In genomic region chr2:31305684-31306083, GRCm38 (mm10) we compare ENCODE assay signal across 9 mouse cellular contexts. TPM values are rescaled to one million over a fixed set of nuclear protein-coding genes. Genes with fewer than 3 reads are reported as not detected.
DNase-seq lines count a peak whose midpoint lies in the region; ATAC-seq and TF ChIP-seq lines count a peak whose summit lies in the region.
"Had no signal": no experiment of that assay in that cellular context is flagged by ENCODE, and none has a peak within 500 bp of the region (broad histone marks: within the 10 kb centered on the region; RNA-seq: fewer than 3 reads in every experiment).

No protein-coding gene starts in this region.

- peak; percentile 62; the same call in 1 of the 2 replicates for TF ChIP-seq CTCF in testis, adult 2 months (IDR thresholded peaks at IDR 0.05; ENCODE audit: control insufficient read depth, insufficient read depth, insufficient replicate concordance, low read depth, low read length)

- no peak overlapping the region for H3K9ac ChIP-seq in lung, embryonic 16.5 days (ENCODE audit: low read length)
- H3K9ac ChIP-seq: heart, embryonic 15.5 days had no signal

- no peaks in the 10 kb centered on the region for H3K4me1 ChIP-seq in heart, embryonic 10.5 days
- H3K4me1 ChIP-seq in testis, adult 2 months (ENCODE audit: control insufficient read depth, insufficient read depth, low read length): peaks cover 14% of the 10 kb centered on the region
- H3K4me1 ChIP-seq in embryonic facial prominence, embryonic 10.5 days: peaks cover 9% of the 10 kb centered on the region; the same call in 1 of the 2 replicates
- H3K4me1 ChIP-seq in lung, embryonic 16.5 days (replicated peaks; ENCODE audit: control insufficient read depth, insufficient read depth, low read length): no peaks in the 10 kb centered on the region
- H3K4me1 ChIP-seq: heart, embryonic 15.5 days had no signal

- no peak overlapping the region for H3K4me2 ChIP-seq in lung, embryonic 16.5 days (ENCODE audit: low read depth, low read length)
- H3K4me2 ChIP-seq: heart, embryonic 15.5 days had no signal

- H3K9me3 ChIP-seq in heart, embryonic 10.5 days: no peaks in the 10 kb centered on the region
- no peaks in the 10 kb centered on the region; the same call in 1 of the 2 replicates for H3K9me3 ChIP-seq in embryonic facial prominence, embryonic 10.5 days
- H3K9me3 ChIP-seq in lung, embryonic 16.5 days (ENCODE audit: control insufficient read depth, low read length): no peaks in the 10 kb centered on the region
- H3K9me3 ChIP-seq: heart, embryonic 15.5 days had no signal

- no peak for TF ChIP-seq POLR2A in testis, adult 2 months (IDR thresholded peaks at IDR 0.05; ENCODE audit: control insufficient read depth, low read depth, low read length)

- peaks cover 23% of the 10 kb centered on the region for H3K27me3 ChIP-seq in heart, embryonic 10.5 days (ENCODE audit: insufficient read depth, poor library complexity, severe bottlenecking)
- H3K27me3 ChIP-seq in testis, adult 2 months (ENCODE audit: control insufficient read depth, insufficient read depth, low read length): no peaks in the 10 kb centered on the region
- H3K27me3 ChIP-seq in embryonic facial prominence, embryonic 10.5 days (replicated peaks; ENCODE audit: low read depth, poor library complexity, severe bottlenecking): peaks cover 18% of the 10 kb centered on the region
- H3K27me3 ChIP-seq in lung, embryonic 16.5 days (ENCODE audit: control insufficient read depth, insufficient read depth, low read depth, low read length): peaks cover 11% of the 10 kb centered on the region

- WGBS in heart, embryonic 10.5 days: 37% methylated on average over 4 of the region's 4 CpGs
- WGBS in embryonic facial prominence, embryonic 10.5 days: 41% methylated on average over 4 of the region's 4 CpGs
- 36% methylated on average over 4 of the region's 4 CpGs for WGBS in lung, embryonic 16.5 days

- H3K4me3 ChIP-seq in heart, embryonic 10.5 days: no peak overlapping the region
- H3K4me3 ChIP-seq in testis, adult 2 months (ENCODE audit: control insufficient read depth, low read depth, low read length): no peak overlapping the region
- no peak overlapping the region for H3K4me3 ChIP-seq in embryonic facial prominence, embryonic 10.5 days
- H3K4me3 ChIP-seq in lung, embryonic 16.5 days (ENCODE audit: low read length): no peak overlapping the region
- H3K4me3 ChIP-seq: heart, embryonic 15.5 days had no signal

- H3K27ac ChIP-seq in heart, embryonic 10.5 days: no peak overlapping the region
- H3K27ac ChIP-seq in testis, adult 2 months (ENCODE audit: control insufficient read depth, insufficient read depth, low read depth, low read length): no peak overlapping the region
- no peak overlapping the region for H3K27ac ChIP-seq in embryonic facial prominence, embryonic 10.5 days (replicated peaks)
- H3K27ac ChIP-seq in lung, embryonic 16.5 days (ENCODE audit: low read length): no peak overlapping the region
- H3K27ac ChIP-seq: heart, embryonic 15.5 days had no signal

- DNase-seq in heart, adult 11 months: peak; percentile 91
- DNase-seq in heart, embryonic 10.5 days (ENCODE audit: low spot score): no peak
- no peak for DNase-seq in testis, postnatal 14 days (ENCODE audit: low spot score)
- peak; percentile 62 for DNase-seq in embryonic facial prominence, embryonic 10.5 days (ENCODE audit: low spot score)
- no peak for DNase-seq in layer of hippocampus, postnatal 10 days (ENCODE audit: low spot score in 2 of 2)
- DNase-seq in neural tube, embryonic 10.5 days (ENCODE audit: extremely low spot score, low spot score): no peak

- H3K36me3 ChIP-seq in heart, embryonic 10.5 days: no peaks in the 10 kb centered on the region
- H3K36me3 ChIP-seq in testis, adult 2 months (ENCODE audit: control insufficient read depth, insufficient read depth, low read length): no peaks in the 10 kb centered on the region
- H3K36me3 ChIP-seq in embryonic facial prominence, embryonic 10.5 days (replicated peaks): no peaks in the 10 kb centered on the region
- H3K36me3 ChIP-seq in lung, embryonic 16.5 days (ENCODE audit: control insufficient read depth, insufficient read depth, low read length): no peaks in the 10 kb centered on the region
- H3K36me3 ChIP-seq: heart, embryonic 15.5 days had no signal

- 0 out of 2 replicates have a peak, but pooled peaks have one; percentile 12 for ATAC-seq in lung, embryonic 16.5 days (ENCODE audit: low read depth)

RNA-seq across cellular contexts. Expression of gene Hmcn2, which starts 8.5 kb away (rescaled TPM):
- 0.33 and 0.52 TPM in 2 replicates for polyA plus RNA-seq in heart, embryonic 10.5 days (2016; fragmentation: Nextera tagmentation; extraction: Ambion mirVana)
- 4.1 and 5.3 TPM in 2 replicates for polyA plus RNA-seq in testis, adult 2 months (2012; rRNA removed)
- polyA plus RNA-seq in embryonic facial prominence, embryonic 10.5 days (2016; fragmentation: Nextera tagmentation; extraction: Ambion mirVana): 0.15 TPM in 1 of 2 replicates, not detected in the other
- polyA plus RNA-seq in lung, embryonic 16.5 days (2015; fragmentation: Nextera tagmentation; extraction: Ambion mirVana): 1.4 and 1.6 TPM in 2 replicates
- under 1 TPM; 0.27 to 0.56 TPM for total RNA-seq in layer of hippocampus, postnatal 10 days (2021)

Comparison
In these comparisons a context has a peak if more than half of its experiments do, and no peak if none do; other contexts are left out.
1. DNase-seq: peak in heart, adult 11 months (single experiment) and embryonic facial prominence, embryonic 10.5 days (single experiment); none in heart, embryonic 10.5 days (single experiment), testis, postnatal 14 days (single experiment), layer of hippocampus, postnatal 10 days (0 of 2) and neural tube, embryonic 10.5 days (single experiment).